In the genomic region with DNA sequence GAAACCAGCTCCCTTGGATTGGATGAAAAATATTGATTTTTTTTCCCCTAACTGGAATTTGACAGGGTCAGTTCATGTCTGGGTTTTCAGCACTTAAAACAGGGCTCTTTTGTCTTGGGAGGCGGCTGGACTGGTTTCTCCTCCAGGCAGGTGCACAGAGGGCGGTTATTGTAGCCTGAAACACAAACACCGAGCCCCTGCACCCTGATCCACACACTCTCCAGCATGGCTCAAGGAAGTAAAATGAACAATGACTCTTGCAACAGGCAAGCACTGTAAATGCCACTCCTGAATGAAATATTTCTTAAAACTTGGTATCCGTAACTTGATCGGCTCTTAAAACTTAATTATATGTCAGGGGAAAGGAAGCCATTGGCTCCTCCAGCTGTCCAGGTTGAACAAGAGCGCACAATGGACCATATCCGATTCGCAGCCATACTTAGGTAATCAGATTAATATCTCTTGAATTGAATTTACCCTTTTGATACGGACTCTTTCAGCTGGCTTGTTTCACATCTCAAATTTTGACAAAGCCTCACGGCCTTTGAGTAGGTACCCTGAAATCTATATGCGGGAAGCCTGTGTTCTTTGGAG, we compare ENCODE assay signal across 10 mouse cellular contexts.
DNase-seq lines count a peak whose midpoint lies in the region; ATAC-seq and TF ChIP-seq lines count a peak whose summit lies in the region.
"Had no signal": no experiment of that assay in that cellular context is flagged by ENCODE, and none has a peak within 500 bp of the region (broad histone marks: within the 10 kb centered on the region; RNA-seq: fewer than 3 reads in every experiment).

No protein-coding gene starts in this region.

- peak overlapping the region; percentile 83 for H3K27ac ChIP-seq in kidney, postnatal 0 days
- peak overlapping the region; percentile 90 for H3K27ac ChIP-seq in embryonic facial prominence, embryonic 15.5 days (replicated peaks)
- peak overlapping the region; percentile 77 for H3K27ac ChIP-seq in liver, postnatal 0 days (ENCODE audit: low read depth)

- 25% methylated on average over 11 of the region's 11 CpGs for WGBS in kidney, postnatal 0 days
- 38% methylated on average over 11 of the region's 11 CpGs for WGBS in embryonic facial prominence, embryonic 15.5 days
- 87% methylated on average over 11 of the region's 11 CpGs for WGBS in liver, postnatal 0 days (ENCODE audit: insufficient replicate concordance)

- H3K27me3 ChIP-seq in kidney, postnatal 0 days (ENCODE audit: insufficient read depth, low read length): no peaks in the 10 kb centered on the region
- no peaks in the 10 kb centered on the region for H3K27me3 ChIP-seq in embryonic facial prominence, embryonic 15.5 days
- H3K27me3 ChIP-seq in liver, postnatal 0 days (ENCODE audit: insufficient read depth, low read length): no peaks in the 10 kb centered on the region

- peak overlapping the region; percentile 4; the same call in 1 of the 2 replicates for H3K4me2 ChIP-seq in kidney, postnatal 0 days (ENCODE audit: low read length)
- peak overlapping the region; percentile 18 for H3K4me2 ChIP-seq in embryonic facial prominence, embryonic 15.5 days (replicated peaks)
- H3K4me2 ChIP-seq in liver, postnatal 0 days (ENCODE audit: low read depth, low read length): peak overlapping the region; percentile 4; the same call in 1 of the 2 replicates

- peak; percentile 85 for DNase-seq in heart, adult 11 months
- no peak for DNase-seq in heart, postnatal 10 days
- peak; percentile 82 for DNase-seq in kidney, postnatal 0 days (ENCODE audit: low spot score)
- no peak for DNase-seq in kidney, postnatal 10 days
- no peak for DNase-seq in liver, postnatal 0 days
- no peak for DNase-seq in right cerebral cortex, adult 2 months (ENCODE audit: low spot score in 2 of 2)
- no peak for DNase-seq in ovary, adult 18-20 months (ENCODE audit: low spot score)
- DNase-seq: cerebellum, adult 2 months; midbrain, embryonic 14.5 days had no signal

- H3K9ac ChIP-seq in kidney, postnatal 0 days (ENCODE audit: low read depth, low read length): no peak overlapping the region
- H3K9ac ChIP-seq in embryonic facial prominence, embryonic 15.5 days: no peak overlapping the region
- no peak overlapping the region for H3K9ac ChIP-seq in liver, postnatal 0 days (replicated peaks)

- H3K9me3 ChIP-seq in kidney, postnatal 0 days (replicated peaks; ENCODE audit: low read length): no peaks in the 10 kb centered on the region
- H3K9me3 ChIP-seq in embryonic facial prominence, embryonic 15.5 days (replicated peaks): no peaks in the 10 kb centered on the region
- H3K9me3 ChIP-seq in liver, postnatal 0 days (ENCODE audit: low read length): no peaks in the 10 kb centered on the region

- no peaks in the 10 kb centered on the region for H3K36me3 ChIP-seq in kidney, postnatal 0 days (ENCODE audit: insufficient read depth, low read length)
- no peaks in the 10 kb centered on the region for H3K36me3 ChIP-seq in embryonic facial prominence, embryonic 15.5 days
- no peaks in the 10 kb centered on the region for H3K36me3 ChIP-seq in liver, postnatal 0 days (replicated peaks; ENCODE audit: insufficient read depth, low read length)

- TF ChIP-seq EP300 in liver, postnatal 0 days (IDR thresholded peaks at IDR 0.05; ENCODE audit: low read depth): no peak

- intact Hi-C loops in heart, postnatal 10 days (cut with DNase I): loop anchor here (5.0 kb wide), 1 partner anchor 292 kb away; no protein-coding TSS in a partner anchor

- peaks cover 22% of the 10 kb centered on the region for H3K4me1 ChIP-seq in kidney, postnatal 0 days (replicated peaks; ENCODE audit: insufficient read depth, low read length)
- H3K4me1 ChIP-seq in embryonic facial prominence, embryonic 15.5 days: peaks cover 41% of the 10 kb centered on the region
- peaks cover 18% of the 10 kb centered on the region for H3K4me1 ChIP-seq in liver, postnatal 0 days (ENCODE audit: insufficient read depth)

- peak; percentile 36; the same call in 1 of the 2 replicates for ATAC-seq in kidney, postnatal 0 days (replicated peaks; ENCODE audit: low FRiP score, low read depth)
- ATAC-seq in embryonic facial prominence, embryonic 15.5 days (ENCODE audit: insufficient number of reproducible peaks, low FRiP score, low TSS enrichment, low read depth): peak; percentile 71
- no peak for ATAC-seq in liver, postnatal 0 days

- TF ChIP-seq CTCF in kidney, postnatal 0 days (IDR thresholded peaks at IDR 0.05; ENCODE audit: low read depth): no peak
- no peak for TF ChIP-seq CTCF in liver, postnatal 0 days (IDR thresholded peaks at IDR 0.05; ENCODE audit: low read depth)

- no peak overlapping the region for H3K4me3 ChIP-seq in kidney, postnatal 0 days (replicated peaks; ENCODE audit: low read depth, low read length)
- H3K4me3 ChIP-seq in embryonic facial prominence, embryonic 15.5 days (replicated peaks): no peak overlapping the region
- H3K4me3 ChIP-seq in liver, postnatal 0 days (ENCODE audit: low read depth, low read length): no peak overlapping the region

Comparison
In these comparisons a context has a peak if more than half of its experiments do, and no peak if none do; other contexts are left out.
1. DNase-seq: peak in heart, adult 11 months (single experiment) and kidney, postnatal 0 days (single experiment); none in heart, postnatal 10 days (0 of 2), kidney, postnatal 10 days (single experiment), liver, postnatal 0 days (single experiment), right cerebral cortex, adult 2 months (0 of 2) and ovary, adult 18-20 months (single experiment).
2. Peak in every context shown above with its lines, with median percentiles within 50 percentile points of each other: H3K27ac ChIP-seq and H3K4me2 ChIP-seq.